Mouse (Mus musculus): ENCODE data around the gene Mvp. TPM values are rescaled to one million over a fixed set of nuclear protein-coding genes. Genes with fewer than 3 reads are reported as not detected.

The Mvp gene
- total RNA-seq, 2 experiments from 2014 or later = 8.0 to 10.1 TPM

DNA sequence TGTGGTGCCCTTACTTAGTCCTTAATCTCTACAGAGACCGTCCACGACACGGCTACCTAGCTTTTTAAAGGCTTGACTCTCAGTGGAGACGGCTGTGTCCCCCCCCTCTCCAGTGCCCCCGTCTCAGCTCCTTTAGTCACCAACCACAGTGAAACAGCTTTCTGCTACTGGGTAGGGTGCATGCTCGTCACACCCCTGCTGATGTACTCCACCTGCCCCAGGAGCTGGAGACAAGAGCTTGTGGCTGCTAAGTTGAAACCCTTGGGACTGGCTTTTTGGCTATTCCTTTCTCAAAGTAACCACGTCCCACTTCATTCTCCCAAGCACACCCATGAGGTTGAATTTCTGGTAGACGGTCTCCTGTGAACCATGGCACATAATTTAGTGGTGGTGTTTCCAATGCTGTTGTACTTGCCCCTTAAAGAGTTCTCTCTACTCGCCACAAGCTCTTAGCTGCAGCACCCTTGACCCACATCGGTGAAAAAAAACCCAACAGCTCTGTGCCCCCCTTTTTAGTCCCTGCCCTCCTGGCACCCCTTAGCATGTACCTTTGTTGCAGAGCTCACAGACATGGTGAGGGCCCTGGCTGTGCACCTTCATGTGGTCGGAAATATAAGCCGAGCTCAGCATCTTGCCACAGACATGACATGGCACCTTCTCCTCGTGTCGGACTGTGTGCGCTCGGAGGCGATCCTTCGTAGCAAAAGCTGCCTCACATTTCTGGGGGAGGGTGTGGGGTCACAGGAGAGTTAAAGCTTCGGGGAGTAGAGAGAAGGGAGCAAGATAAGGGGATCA lies 9.7 kb upstream of the Mvp start:
- no peak for TF ChIP-seq CTCF (conservative IDR thresholded peaks at IDR 0.05)
- DNase-seq (ENCODE audit: low spot score in 2 of 2) = no peak
- peak overlapping the region; percentile 97 for H3K27ac ChIP-seq
- peak overlapping the region; percentile 77 for H3K4me3 ChIP-seq

DNA sequence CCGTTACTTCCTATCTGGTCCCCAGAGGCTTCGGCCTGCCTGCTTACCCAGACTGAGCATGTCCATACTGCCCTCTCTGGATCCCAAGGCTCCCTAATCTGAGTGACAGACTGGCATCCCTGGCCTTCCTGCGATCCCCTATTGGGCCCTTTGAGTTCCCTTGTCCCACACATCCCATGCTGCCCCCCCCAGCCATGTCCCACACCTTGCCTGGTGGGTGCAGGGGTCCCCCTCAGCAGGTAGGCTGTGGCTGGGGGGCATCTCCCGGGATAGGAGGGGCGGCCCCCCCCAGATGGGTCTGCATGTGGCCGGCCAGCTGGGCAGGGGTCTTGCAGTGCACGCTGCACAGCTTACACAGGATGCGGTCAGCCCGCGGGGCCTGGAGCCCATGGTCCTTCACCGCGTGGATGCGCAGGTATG lies 8.9 kb upstream of the Mvp start:
- H3K4me3 ChIP-seq = no peak overlapping the region
- TF ChIP-seq CTCF (conservative IDR thresholded peaks at IDR 0.05) = no peak
- H3K27ac ChIP-seq = peak overlapping the region; percentile 99
- DNase-seq (ENCODE audit: low spot score in 2 of 2) = no peak

DNA sequence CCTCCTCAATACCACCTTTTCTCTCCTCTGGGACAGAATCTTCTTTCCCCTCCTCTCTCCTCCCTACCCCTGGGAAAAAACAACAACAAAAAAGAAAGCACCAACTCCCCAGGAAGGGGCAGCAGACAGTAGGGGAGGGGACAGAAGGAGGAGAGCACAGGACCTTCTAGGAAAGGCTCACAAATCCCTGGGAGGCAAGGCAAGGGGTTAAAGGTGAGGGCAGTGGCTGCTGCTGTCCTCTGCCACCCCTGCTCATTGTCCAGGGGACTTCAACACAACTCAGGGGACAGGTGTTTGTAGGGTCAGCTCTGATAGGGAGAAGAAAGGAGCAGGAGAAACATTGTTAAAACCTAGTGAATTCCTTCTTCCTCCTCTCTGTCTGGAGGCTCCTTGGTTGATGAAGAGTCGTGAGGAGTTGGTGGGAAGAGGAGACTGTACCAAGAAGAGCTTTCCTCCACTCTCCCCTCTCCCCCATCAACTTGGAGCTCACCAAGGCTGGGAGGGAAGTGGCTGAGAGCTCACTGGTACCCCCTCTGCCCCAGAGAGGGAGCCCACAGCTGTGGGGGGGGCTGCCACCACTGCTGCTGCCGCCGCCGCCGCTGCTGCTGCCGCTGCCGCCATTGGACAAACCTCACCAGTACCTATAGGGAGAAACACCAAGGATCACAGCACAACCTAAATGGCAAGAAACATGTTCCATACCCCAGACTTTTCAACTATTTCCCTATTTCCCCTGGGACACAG lies 8.3 kb upstream of the Mvp start:
- Histone ChIP-seq H3K4me3 (no peak overlapping the region), H3K27ac (peak overlapping the region; percentile 99)
- no peak for TF ChIP-seq CTCF (conservative IDR thresholded peaks at IDR 0.05)
- no peak for DNase-seq (ENCODE audit: low spot score in 2 of 2)

DNA sequence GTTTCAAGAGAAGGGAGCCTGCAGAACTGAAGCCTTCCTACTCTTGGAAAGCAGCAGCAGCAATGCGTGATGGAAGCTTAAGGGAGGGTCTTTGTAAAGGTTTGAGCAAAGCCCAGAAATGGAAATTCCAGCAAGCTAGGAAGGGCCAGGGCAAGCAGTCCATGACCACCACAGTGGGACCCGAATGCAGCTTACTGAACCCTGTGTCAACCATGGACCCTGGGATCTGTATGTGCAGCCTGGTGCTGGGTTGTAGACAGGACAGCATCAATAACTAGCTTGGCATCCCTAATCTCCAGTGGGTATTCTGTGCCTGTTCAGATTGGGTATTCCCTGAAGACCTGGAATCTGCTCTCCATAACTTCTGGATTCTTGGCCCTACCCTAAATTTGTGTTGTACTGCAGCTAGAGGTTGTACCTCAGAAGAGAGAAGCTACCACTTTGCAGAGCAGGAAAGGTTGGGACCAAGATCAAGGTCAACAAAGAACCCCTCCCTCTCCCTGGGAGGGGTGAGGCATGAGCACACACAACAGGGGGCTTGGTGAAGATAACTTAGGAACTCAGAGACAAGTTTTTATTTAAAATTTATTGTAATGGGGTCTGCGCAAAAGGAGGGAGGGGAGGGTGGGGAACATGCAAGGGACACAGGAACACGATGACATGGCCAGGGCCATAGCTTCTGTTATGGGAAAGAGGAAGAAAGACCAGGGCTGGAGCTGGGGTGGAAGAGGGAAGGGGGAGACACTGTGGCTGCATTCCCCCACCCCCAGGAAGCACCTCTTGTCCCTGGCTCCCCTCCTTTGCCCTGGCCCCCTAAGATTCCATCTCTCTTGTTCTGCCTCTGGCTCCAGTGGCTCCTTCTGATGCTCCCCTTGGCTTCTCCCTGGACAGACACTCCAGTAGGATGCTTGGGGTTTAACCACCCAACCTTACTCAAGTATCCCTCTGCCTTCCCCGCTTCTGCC lies 7.4 kb upstream of the Mvp start:
- TF ChIP-seq CTCF (conservative IDR thresholded peaks at IDR 0.05) = no peak
- H3K27ac ChIP-seq = peak overlapping the region; percentile 99
- no peak for DNase-seq (ENCODE audit: low spot score in 2 of 2)
- H3K4me3 ChIP-seq = peak overlapping the region; percentile 77

DNA sequence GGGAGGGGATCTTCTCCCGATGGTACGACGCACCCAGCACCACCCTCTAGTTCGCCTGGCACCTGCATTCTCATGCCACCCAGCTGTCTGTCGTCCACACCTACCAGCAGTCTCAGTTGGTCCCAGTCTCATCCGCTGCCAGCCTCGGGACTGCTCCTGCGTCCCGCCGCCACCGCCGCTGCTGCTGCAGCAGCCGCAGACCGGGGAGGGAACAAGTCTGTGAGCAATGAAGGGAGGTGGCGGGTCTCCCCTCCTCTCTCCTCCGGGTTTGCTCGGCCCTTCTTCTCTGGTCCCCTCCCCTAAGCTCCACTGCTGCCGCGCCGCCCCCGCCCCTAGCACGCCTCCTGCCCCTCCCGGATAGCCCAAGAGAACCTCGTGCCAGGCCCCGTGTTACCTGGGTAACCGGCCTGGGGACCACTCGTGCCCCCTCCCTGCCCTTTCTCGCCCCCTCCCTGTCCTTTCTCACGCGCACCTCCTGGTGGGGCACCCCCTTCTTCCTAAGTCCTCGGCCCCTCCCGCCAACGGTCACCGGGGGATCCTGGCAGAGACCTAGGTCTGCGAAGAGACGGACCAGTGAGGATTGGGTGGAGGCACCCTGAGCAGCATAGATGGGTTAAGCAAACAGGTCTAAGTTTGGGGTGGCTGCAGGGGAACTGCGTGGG lies 6.6 kb upstream of the Mvp start, which contains the start of the genes Gm42742 and Prrt2:
Gene Gm42742 (minus strand): TSS at position 197 of the 662 bp plus-strand sequence.
Gene Prrt2 (minus strand): TSS at position 311 of the 662 bp plus-strand sequence.
- no peak for TF ChIP-seq CTCF (conservative IDR thresholded peaks at IDR 0.05)
- peak within 1 kb of the TSS; percentile 77 for H3K4me3 ChIP-seq
- peak; percentile 62 to 72 for DNase-seq (ENCODE audit: low spot score in 2 of 2)

DNA sequence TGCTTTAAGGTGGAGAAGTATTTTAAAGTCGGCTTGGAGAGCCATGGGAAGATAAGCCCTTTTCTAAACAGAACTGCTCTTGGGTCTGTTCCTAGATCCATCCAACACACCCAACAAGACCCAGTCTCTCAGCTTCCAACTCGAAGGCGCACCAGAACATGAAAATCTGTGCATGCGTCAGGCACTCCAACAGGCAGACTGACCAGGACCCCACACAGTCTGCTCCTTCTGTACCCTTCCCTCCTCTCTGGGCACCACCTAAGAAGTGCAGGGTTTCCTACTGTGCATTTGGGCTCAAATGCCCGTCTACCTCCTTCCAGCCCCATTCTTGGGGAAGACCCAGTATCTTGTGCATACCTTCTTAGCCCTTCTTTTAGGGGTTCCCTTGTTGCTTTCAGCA lies 6.1 kb upstream of the Mvp start:
- peak overlapping the region; percentile 99 for H3K27ac ChIP-seq
- DNase-seq (ENCODE audit: low spot score in 2 of 2) = no peak
- TF ChIP-seq CTCF (conservative IDR thresholded peaks at IDR 0.05) = no peak
- peak overlapping the region; percentile 77 for H3K4me3 ChIP-seq

More for the DNA sequence above, 6.6 kb upstream of the Mvp start, which contains the start of the genes Gm42742 and Prrt2:
- peak within 1 kb of the TSS; percentile 99 for H3K27ac ChIP-seq

DNA sequence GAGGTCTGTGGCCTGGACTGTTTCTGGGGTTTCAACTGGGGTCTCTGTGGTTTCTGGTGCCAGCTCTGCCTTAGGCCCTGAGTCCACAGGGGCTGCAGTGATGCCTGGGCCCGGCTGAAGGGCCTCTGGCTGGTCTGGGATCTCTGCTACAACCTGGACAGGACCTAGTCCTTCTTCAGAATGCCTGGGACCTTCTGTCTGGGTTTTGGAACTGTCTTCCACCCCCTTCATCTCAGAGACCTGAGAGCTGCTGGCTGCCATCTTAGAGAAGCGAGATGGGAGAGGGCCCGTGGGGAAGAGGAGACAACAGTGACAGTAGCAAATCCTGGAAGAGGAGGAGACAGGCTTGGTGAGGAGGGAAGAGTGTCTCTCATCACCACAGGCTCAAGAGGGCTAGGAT lies 5.6 kb upstream of the Mvp start:
- no peak for TF ChIP-seq CTCF (conservative IDR thresholded peaks at IDR 0.05)
- H3K4me3 ChIP-seq = peak overlapping the region; percentile 77
- peak in 1 of 2 experiments; percentile 27 for DNase-seq (ENCODE audit: low spot score in 2 of 2)
- H3K27ac ChIP-seq = peak overlapping the region; percentile 99

DNA sequence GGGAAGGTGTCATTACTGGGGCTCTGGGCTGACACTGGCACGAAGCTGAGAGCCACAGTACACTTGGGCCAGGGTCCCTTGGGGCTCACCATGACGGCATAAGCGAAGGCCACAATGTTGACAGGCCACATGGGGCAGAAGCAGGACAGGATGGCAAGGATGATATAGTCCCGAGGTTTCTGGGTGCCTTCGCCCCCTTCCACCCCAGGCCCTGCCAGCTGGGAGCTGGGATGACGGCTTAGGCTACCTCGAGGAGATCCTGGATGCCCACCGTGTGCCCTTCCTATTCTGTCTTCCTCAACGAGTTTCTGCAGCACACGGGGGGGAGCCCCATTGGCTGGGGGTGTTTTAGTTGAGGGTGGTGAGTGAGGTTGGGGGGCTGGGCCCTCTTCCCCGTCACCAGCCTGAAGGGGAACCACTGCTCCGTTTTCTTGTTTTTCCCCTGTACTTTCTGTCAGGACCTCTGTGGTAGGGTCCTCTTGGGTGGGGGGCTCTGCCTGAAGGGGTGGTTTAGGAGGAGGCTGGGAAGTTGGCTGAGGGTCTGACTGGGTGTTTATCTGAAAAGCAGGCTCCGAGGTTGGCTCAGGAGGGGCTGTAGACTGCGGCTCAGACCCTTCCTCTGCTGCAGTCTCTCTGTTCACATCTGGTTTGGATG lies 5.0 kb upstream of the Mvp start:
- peak overlapping the region; percentile 77 for H3K4me3 ChIP-seq
- TF ChIP-seq CTCF (conservative IDR thresholded peaks at IDR 0.05) = no peak
- H3K27ac ChIP-seq = peak overlapping the region; percentile 99
- no peak for DNase-seq (ENCODE audit: low spot score in 2 of 2)

DNA sequence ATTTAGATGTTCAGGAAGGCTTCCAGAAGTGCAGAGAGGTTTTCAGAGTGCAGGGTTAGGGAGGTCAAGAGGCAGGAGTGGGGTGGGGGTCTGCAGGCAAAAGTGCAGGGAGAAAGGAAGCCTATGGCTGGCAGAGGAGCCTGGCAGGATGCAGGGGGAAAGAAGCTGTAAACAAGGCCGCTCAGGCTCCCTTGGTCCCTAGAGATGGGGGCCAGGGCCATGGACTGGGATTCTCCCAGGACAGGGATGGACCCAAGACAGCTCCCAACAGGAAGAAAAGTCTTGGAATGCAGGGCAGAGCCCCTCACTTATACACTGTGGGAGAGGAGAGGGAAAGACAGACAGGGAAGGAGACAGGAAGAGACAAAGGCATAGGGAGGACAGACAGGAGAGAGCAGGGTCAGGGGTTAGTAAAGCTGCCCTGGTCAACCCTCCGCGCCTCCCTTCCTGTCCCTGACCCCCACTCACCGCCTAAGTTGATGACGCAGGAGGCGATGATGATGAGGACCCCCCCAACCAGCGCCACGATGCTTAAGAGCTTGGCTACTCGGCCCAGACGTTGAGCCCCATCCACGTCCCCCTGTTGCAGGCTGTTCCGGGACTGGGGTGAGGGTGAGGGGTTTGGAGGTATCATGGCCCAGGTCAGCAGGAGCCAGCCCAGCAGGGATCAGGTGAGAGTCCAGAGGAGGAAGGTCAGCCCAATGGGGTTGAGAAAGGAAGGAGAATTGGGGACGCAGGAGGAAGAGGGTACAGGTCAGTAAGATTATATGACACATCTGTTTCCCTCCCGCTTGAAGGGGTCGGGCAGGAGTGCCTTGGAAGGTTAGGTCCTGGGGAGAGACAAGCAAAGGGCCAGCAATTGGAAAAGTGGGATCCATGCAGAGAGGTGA lies 4.2 kb upstream of the Mvp start:
- no peak for TF ChIP-seq CTCF (conservative IDR thresholded peaks at IDR 0.05)
- no peak for DNase-seq (ENCODE audit: low spot score in 2 of 2)
- peak overlapping the region; percentile 99 for H3K27ac ChIP-seq
- H3K4me3 ChIP-seq = peak overlapping the region; percentile 77

DNA sequence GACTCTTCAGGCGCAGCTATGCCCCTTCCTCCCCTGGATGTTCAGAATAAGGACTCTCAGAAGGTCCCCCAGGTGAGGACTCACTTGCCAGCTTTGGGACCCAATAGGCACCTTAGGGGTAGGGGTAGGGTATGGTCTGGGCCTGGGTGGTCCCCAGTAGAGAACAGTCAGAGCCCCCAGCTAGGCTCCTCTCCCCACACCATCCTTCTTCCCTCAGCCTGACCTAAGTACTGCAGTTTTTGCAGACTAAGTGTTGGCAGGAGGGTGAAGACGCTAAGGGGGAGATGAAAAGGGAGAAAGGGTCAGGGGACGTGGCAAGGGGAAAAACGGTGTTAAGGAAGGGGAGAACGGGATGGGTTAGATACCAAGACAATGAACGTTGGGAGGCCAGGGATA lies 3.5 kb upstream of the Mvp start:
- no peak for TF ChIP-seq CTCF (conservative IDR thresholded peaks at IDR 0.05)
- H3K4me3 ChIP-seq = peak overlapping the region; percentile 77
- no peak for DNase-seq (ENCODE audit: low spot score in 2 of 2)
- H3K27ac ChIP-seq = peak overlapping the region; percentile 99
